Mouse (Mus musculus): ENCODE data around the gene Ddx55.
"Not testable (repeated sequence)": the region's sequence is repeated elsewhere in the genome, so short reads cannot be mapped to it uniquely, and the experiment has no call there.

The Ddx55 gene

GRCm38 (mm10) chr5:124536776-124537175, 15.9 kb upstream of the Ddx55 start:
- in situ Hi-C loops (cut with MboI, MseI) = loop anchor here (10.0 to 25.0 kb wide), 2 partner anchors 99 to 1402 kb away; partner anchors contain the start of genes Kmt5a, Rhof and Sbno1

GRCm38 (mm10) chr5:124538813-124539792, 13.6 kb upstream of the Ddx55 start:
- in situ Hi-C loops (cut with MboI, MseI) = loop anchor here (10.0 to 25.0 kb wide), 2 partner anchors 102 to 1404 kb away; partner anchors contain the start of genes Kmt5a, Rhof and Sbno1

GRCm38 (mm10) chr5:124539905-124540304, 12.8 kb upstream of the Ddx55 start:
- in situ Hi-C loops (cut with MboI, MseI) = loop anchor here (10.0 to 25.0 kb wide), 2 partner anchors 103 to 1405 kb away; partner anchors contain the start of genes Kmt5a, Rhof and Sbno1

- in situ Hi-C loops (cut with MboI, MseI) = loop anchor here (25.0 kb wide), 1 partner anchor 103 kb away; the partner anchor contains the start of genes Kmt5a and Sbno1
Observed at GRCm38 (mm10) chr5:124540383-124540786, 12.3 kb upstream of the Ddx55 start, which contains the start of gene Tmed2. Gene Tmed2, plus strand, starts transcription at chr5:124540695.

GRCm38 (mm10) chr5:124540905-124541601, 11.6 kb upstream of the Ddx55 start:
- in situ Hi-C loops (cut with MboI, MseI) = loop anchor here (25.0 kb wide), 1 partner anchor 104 kb away; the partner anchor contains the start of genes Kmt5a and Sbno1

GRCm38 (mm10) chr5:124541602-124541973, 11.1 kb upstream of the Ddx55 start:
- in situ Hi-C loops (cut with MboI, MseI) = loop anchor here (25.0 kb wide), 1 partner anchor 104 kb away; the partner anchor contains the start of genes Kmt5a and Sbno1

- in situ Hi-C loops (cut with MboI, MseI) = not testable (repeated sequence)
Observed at GRCm38 (mm10) chr5:124550737-124551136, 1.9 kb upstream of the Ddx55 start.

GRCm38 (mm10) chr5:124551349-124552093, 1.1 kb upstream of the Ddx55 start:
- in situ Hi-C loops (cut with MboI, MseI) = not testable (repeated sequence)

GRCm38 (mm10) chr5:124552094-124552472, 581 bp upstream of the Ddx55 start:
- in situ Hi-C loops (cut with MboI, MseI) = no loop called here

- in situ Hi-C loops (cut with MboI, MseI) = no loop called here
Observed at GRCm38 (mm10) chr5:124553607-124554006, 943 bp downstream of the Ddx55 start.

- in situ Hi-C loops (cut with MboI, MseI) = no loop called here
Observed at GRCm38 (mm10) chr5:124555145-124555544, 2.5 kb downstream of the Ddx55 start.

GRCm38 (mm10) chr5:124571068-124571467, 18.4 kb downstream of the Ddx55 start:
- in situ Hi-C loops (cut with MboI, MseI) = no loop called here

- in situ Hi-C loops (cut with MboI, MseI) = no loop called here
Observed at GRCm38 (mm10) chr5:124575467-124575866, 22.8 kb downstream of the Ddx55 start.

GRCm38 (mm10) chr5:124578633-124579317, 26.1 kb downstream of the Ddx55 start, which contains the start of the genes Eif2b1 and Gtf2h3:
Gene Eif2b1, minus strand, starts transcription at chr5:124579131.
Gene Gtf2h3, plus strand, starts transcription at chr5:124579140.
- in situ Hi-C loops (cut with MboI, MseI) = no loop called here

GRCm38 (mm10) chr5:124582515-124582914, 29.9 kb downstream of the Ddx55 start:
- in situ Hi-C loops (cut with MboI, MseI) = no loop called here

GRCm38 (mm10) chr5:124592768-124593167, 40.1 kb downstream of the Ddx55 start:
- in situ Hi-C loops (cut with MboI, MseI) = no loop called here

- in situ Hi-C loops (cut with MboI, MseI) = no loop called here
Observed at GRCm38 (mm10) chr5:124598224-124599174, 45.8 kb downstream of the Ddx55 start.

- in situ Hi-C loops (cut with MboI, MseI) = not testable (repeated sequence)
Observed at GRCm38 (mm10) chr5:124599726-124600125, 47.1 kb downstream of the Ddx55 start.

GRCm38 (mm10) chr5:124602349-124602748, 49.7 kb downstream of the Ddx55 start:
- in situ Hi-C loops (cut with MboI, MseI) = no loop called here
